Mouse (Mus musculus) CD4-positive helper T cell, adult 2 months (primary cell): ENCODE results near the gene Coq4.

Source experiments
- DNase-seq: peaks from one replicate; pipeline ENCODE4 v3.0.0-alpha.2; 2012; ENCODE audit warnings: low read depth, missing footprints, low spot score

Gene Coq4

GRCm38 (mm10) chr2:29792772-29793487 lies 5.6 kb downstream of the Coq4 start:
- no peak for DNase-seq

GRCm38 (mm10) chr2:29802075-29802826 lies 15.0 kb downstream of the Coq4 start, which contains the start of gene Slc27a4:
Gene Slc27a4 (plus strand): TSS chr2:29802634.
- peak; percentile 91 for DNase-seq

- DNase-seq, result no peak
Observed at GRCm38 (mm10) chr2:29802827-29803201, 15.5 kb downstream of the Coq4 start.

DNA sequence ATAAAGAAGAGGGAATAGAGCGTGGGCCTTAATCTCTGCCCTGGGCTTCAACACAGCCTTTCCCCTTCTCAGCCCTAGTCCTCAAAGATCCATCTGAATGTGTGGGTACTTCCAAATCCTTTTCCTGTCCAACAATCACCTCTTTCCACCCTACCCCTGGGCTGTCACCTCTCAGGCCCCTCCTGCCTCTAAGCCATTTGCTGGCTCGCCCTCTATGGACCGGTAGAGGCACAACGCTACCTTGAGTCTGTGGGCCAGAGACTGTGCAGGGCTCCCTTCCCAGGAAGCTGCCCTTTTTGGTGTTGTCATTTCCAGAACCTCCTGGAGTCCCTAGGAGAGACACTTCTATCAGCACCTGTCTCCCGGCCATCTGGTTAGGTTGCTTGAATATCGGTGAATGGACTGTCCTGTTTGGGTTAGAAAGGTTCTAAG lies 16.1 kb downstream of the Coq4 start:
- peak; percentile 28 for DNase-seq

- no peak for DNase-seq
Observed at GRCm38 (mm10) chr2:29815678-29816371, 28.5 kb downstream of the Coq4 start.

GRCm38 (mm10) chr2:29817426-29818232 lies 30.3 kb downstream of the Coq4 start:
- peak; percentile 73 for DNase-seq

GRCm38 (mm10) chr2:29819363-29819762 lies 32.1 kb downstream of the Coq4 start:
- DNase-seq, result no peak

DNA sequence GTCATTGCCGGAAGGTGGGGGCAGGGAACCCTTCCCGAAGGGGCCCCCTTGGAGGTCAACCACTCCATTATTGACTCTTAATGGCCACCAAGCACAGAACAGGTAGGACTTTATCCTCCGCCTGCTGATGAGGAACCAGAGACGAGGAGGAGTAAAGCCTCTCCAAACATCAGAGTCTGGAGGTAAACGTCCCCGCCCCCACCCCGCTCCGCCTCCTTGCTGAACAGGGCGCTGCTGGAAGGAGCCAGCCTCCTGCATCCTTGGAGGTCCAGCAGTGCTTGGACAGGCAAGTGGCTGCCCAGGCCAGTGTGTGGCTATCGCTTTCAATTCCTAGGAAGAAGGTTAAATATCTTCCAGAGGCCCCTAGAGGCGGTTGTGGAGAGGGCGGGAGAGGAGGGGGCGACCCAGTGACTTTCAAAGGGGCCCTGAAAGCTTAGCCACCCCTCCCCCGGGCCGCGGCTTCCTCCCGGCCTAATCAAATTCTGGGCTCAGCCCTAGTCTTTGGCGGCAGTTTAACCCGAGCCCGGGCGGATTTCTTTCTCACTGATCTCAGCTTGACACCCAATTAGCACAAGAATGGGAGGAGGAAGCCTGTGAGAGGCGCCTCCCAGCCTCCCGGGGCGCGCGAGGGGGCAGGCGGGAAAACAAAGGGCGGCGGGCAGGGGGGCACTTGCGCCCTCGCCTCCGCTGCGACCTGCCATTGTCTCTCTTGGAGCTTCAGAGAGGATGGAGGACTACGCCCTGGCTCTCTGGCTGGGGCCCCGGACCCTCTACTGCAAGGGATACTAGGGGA lies 32.9 kb downstream of the Coq4 start, which contains the start of gene Urm1:
Gene Urm1 (plus strand): TSS at position 51 of the 793 bp plus-strand sequence.
- DNase-seq, result peak; percentile 39

- peak; percentile 38 for DNase-seq
Observed at GRCm38 (mm10) chr2:29826318-29826925, 39.1 kb downstream of the Coq4 start.

- DNase-seq, result peak; percentile 97
Observed at GRCm38 (mm10) chr2:29826926-29827708, 39.8 kb downstream of the Coq4 start.

DNA sequence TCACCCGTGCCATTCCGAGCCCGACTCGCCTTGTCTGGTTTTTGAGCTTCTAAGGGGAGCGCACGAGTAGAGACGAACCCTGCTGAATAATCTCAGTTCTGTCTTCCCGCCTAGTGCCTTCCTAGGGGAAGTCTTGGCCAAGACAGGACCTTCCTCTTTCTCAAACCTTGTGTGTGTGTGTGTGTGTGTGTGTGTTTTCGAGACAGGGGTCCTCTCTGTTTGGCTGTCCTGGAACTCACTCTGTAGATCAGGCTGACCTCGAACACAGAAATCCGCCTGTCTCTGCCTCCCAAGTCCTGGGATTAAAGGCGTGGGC lies 40.4 kb downstream of the Coq4 start:
- DNase-seq, result no peak

GRCm38 (mm10) chr2:29831106-29831505 lies 43.8 kb downstream of the Coq4 start:
- no peak for DNase-seq

GRCm38 (mm10) chr2:29833796-29834195 lies 46.5 kb downstream of the Coq4 start:
- no peak for DNase-seq

- no peak for DNase-seq
Observed at GRCm38 (mm10) chr2:29835391-29835899, 48.2 kb downstream of the Coq4 start.

- DNase-seq, result no peak
Observed at GRCm38 (mm10) chr2:29839460-29839859, 52.2 kb downstream of the Coq4 start.

DNA sequence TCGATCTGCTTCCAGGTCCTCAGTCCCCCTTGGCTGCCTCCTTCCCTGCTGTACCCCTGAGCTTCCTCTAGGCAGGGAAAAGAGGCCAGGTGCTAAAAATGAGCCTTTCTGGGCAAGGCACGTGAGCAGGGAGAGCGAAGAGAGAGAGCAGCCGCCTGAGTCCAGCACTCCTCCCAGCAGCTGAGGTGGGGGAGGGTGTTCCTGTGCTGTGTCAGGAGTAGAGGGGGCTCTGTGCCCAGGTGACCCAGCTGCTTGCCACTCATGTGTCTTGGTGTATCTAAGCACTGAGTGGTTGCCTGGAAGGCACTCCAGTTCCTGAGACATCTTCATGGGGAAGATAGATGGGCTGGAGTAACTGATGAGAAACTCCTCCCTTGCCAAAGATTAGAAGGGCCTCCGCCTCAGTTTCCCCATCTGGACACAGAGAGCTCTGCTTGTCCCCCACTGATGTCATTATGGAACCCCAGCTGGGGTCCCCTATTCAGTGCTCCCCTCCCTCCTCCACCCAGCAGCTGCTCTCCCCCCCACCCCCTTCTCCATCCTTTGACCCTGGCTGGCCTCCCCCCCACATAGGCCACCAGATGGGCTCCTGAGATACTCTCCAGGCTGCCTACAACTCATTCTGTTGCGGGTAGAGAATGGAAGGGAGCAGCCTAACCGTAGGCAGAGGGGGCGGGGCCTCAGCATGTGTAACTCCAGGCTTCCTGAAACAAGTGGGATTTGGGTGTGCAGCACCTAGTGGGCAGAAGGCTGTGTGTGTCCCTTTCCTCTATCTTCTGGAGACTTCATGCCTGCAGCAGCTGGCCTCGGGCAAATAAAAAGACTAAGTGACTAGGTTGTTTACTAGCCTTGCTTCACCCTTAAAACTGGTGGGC lies 56.2 kb downstream of the Coq4 start:
- DNase-seq, result no peak

GRCm38 (mm10) chr2:29844115-29844514 lies 56.8 kb downstream of the Coq4 start:
- no peak for DNase-seq

DNA sequence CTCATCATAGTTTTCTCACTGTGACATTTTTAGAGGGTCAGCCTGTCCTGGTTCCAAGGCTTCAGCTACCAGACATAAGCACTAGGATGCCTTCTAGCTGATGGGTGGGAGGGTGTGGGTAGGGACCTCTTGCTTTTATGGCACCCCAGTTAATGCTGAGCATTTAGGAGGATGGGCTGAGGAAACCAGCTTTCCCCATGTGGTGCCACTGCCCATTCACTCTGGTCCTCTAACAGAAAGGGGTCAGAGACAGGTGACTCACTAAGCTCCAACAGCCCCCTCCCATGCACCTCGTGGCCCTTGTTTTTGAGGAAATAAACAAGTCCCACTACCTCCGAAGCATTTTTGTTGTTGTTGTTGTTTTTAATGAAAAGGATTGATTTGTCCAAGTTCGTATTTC lies 57.4 kb downstream of the Coq4 start:
- no peak for DNase-seq
